Mouse (Mus musculus) heart, postnatal 0 days (tissue): Measurements from ENCODE around the gene Zfp609.

ENCODE experiments used
- CTCF ChIP-seq: IDR thresholded peaks from 2 replicates; pipeline ENCODE4 v1.5.1; 2016; ENCODE audit warnings: antibody characterized with exemption, control low read depth, low read depth
- EP300 ChIP-seq: IDR thresholded peaks from 2 replicates; pipeline ENCODE4 v1.6.1; 2016; ENCODE audit warnings: antibody characterized with exemption, low read depth

DNA sequence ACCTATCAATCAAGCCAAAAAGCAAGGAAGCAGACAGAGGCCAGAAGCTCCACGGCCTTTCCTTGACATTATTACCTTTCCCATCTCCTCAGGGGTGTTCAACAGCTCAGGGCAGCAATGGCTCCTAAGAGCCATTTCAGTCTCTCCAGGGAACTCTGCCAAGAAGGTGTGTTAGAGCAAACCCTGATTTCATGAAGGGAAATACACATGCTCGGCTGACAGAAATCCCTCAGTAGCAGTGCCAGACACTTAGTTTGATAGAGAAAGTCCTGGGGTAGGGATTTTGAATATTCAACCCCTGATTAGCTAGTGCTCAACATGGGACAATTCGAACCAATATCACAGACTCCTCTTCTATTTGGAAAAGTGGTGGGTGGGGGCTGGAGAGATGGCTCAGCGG, 36.3 kb downstream of the Zfp609 start:
- TF ChIP-seq CTCF (no peak), EP300 (no peak)
